Mouse (Mus musculus): ENCODE results near the gene Bicdl1. TPM values are rescaled to one million over a fixed set of nuclear protein-coding genes. Genes with fewer than 3 reads are reported as not detected.
A peak's percentile ranks its signal among the peaks of the same experiment; 100 is the strongest.

Gene Bicdl1
- polyA plus RNA-seq, 1 experiment from 2014 or later: 6.8 TPM

- ATAC-seq (replicated peaks; ENCODE audit: insufficient number of reproducible peaks, low FRiP score, low TSS enrichment, low read depth) (no peak), DNase-seq (ENCODE audit: low spot score) (no peak)
- H3K4me2 ChIP-seq (ENCODE audit: low read depth, low read length): no peak overlapping the region
- H3K9ac ChIP-seq (replicated peaks; ENCODE audit: low read length): no peak overlapping the region
- no peaks in the 10 kb centered on the region for H3K9me3 ChIP-seq (replicated peaks; ENCODE audit: control insufficient read depth, low read length)
- H3K36me3 ChIP-seq (replicated peaks; ENCODE audit: control insufficient read depth, insufficient read depth, low read depth, low read length): no peaks in the 10 kb centered on the region
- H3K4me3 ChIP-seq (ENCODE audit: low read depth, low read length): no peak overlapping the region
- 92% methylated on average over 5 of the region's 5 CpGs for WGBS
- no peaks in the 10 kb centered on the region for H3K27me3 ChIP-seq (ENCODE audit: control insufficient read depth, insufficient read depth, low read length)
- H3K4me1 ChIP-seq (ENCODE audit: control insufficient read depth, insufficient read depth, low read length): no peaks in the 10 kb centered on the region
- no peak overlapping the region for H3K27ac ChIP-seq (replicated peaks; ENCODE audit: low read depth, low read length)
Observed at GRCm38 (mm10) chr5:115738032-115738431, 6.6 kb upstream of the Bicdl1 start.

GRCm38 (mm10) chr5:115734570-115734969 lies 3.1 kb upstream of the Bicdl1 start:
- Histone ChIP-seq H3K36me3 (replicated peaks; ENCODE audit: control insufficient read depth, insufficient read depth, low read depth, low read length) (no peaks in the 10 kb centered on the region), H3K27ac (replicated peaks; ENCODE audit: low read depth, low read length) (no peak overlapping the region), H3K9me3 (replicated peaks; ENCODE audit: control insufficient read depth, low read length) (no peaks in the 10 kb centered on the region), H3K4me2 (ENCODE audit: low read depth, low read length) (no peak overlapping the region), H3K4me3 (ENCODE audit: low read depth, low read length) (no peak overlapping the region), H3K9ac (replicated peaks; ENCODE audit: low read length) (no peak overlapping the region), H3K4me1 (ENCODE audit: control insufficient read depth, insufficient read depth, low read length) (no peaks in the 10 kb centered on the region), H3K27me3 (ENCODE audit: control insufficient read depth, insufficient read depth, low read length) (peaks cover 9% of the 10 kb centered on the region)
- DNase-seq (ENCODE audit: low spot score) (no peak), ATAC-seq (replicated peaks; ENCODE audit: insufficient number of reproducible peaks, low FRiP score, low TSS enrichment, low read depth) (no peak)
- 84% methylated on average over 2 of the region's 2 CpGs for WGBS

- Histone ChIP-seq H3K27me3 (ENCODE audit: control insufficient read depth, insufficient read depth, low read length) (peaks cover 9% of the 10 kb centered on the region), H3K4me3 (ENCODE audit: low read depth, low read length) (peak overlapping the region; percentile 64), H3K9ac (replicated peaks; ENCODE audit: low read length) (no peak overlapping the region), H3K4me2 (ENCODE audit: low read depth, low read length) (peak overlapping the region; percentile 99), H3K9me3 (replicated peaks; ENCODE audit: control insufficient read depth, low read length) (no peaks in the 10 kb centered on the region), H3K36me3 (replicated peaks; ENCODE audit: control insufficient read depth, insufficient read depth, low read depth, low read length) (no peaks in the 10 kb centered on the region), H3K27ac (replicated peaks; ENCODE audit: low read depth, low read length) (no peak overlapping the region), H3K4me1 (ENCODE audit: control insufficient read depth, insufficient read depth, low read length) (no peaks in the 10 kb centered on the region)
- 2% methylated on average over 9 of the region's 9 CpGs for WGBS
- ATAC-seq (replicated peaks; ENCODE audit: insufficient number of reproducible peaks, low FRiP score, low TSS enrichment, low read depth) (peak; percentile 69), DNase-seq (ENCODE audit: low spot score) (peak; percentile 75)
Observed at GRCm38 (mm10) chr5:115732849-115733216, 1.4 kb upstream of the Bicdl1 start.

GRCm38 (mm10) chr5:115732176-115732848 lies 891 bp upstream of the Bicdl1 start:
- peak overlapping the region; percentile 34 for H3K9ac ChIP-seq (replicated peaks; ENCODE audit: low read length)
- no peaks in the 10 kb centered on the region for H3K4me1 ChIP-seq (ENCODE audit: control insufficient read depth, insufficient read depth, low read length)
- no peaks in the 10 kb centered on the region for H3K9me3 ChIP-seq (replicated peaks; ENCODE audit: control insufficient read depth, low read length)
- H3K4me3 ChIP-seq (ENCODE audit: low read depth, low read length): peak overlapping the region; percentile 64
- no peaks in the 10 kb centered on the region for H3K36me3 ChIP-seq (replicated peaks; ENCODE audit: control insufficient read depth, insufficient read depth, low read depth, low read length)
- ATAC-seq (replicated peaks; ENCODE audit: insufficient number of reproducible peaks, low FRiP score, low TSS enrichment, low read depth): peak; percentile 72
- peak overlapping the region; percentile 99 for H3K4me2 ChIP-seq (ENCODE audit: low read depth, low read length)
- H3K27ac ChIP-seq (replicated peaks; ENCODE audit: low read depth, low read length): 0 out of 2 replicates have a peak overlapping the region, but pooled peaks have one; percentile 28
- peaks cover 9% of the 10 kb centered on the region for H3K27me3 ChIP-seq (ENCODE audit: control insufficient read depth, insufficient read depth, low read length)
- WGBS: under 1% methylated on average over 63 of the region's 91 CpGs
- peak; percentile 82 for DNase-seq (ENCODE audit: low spot score)

GRCm38 (mm10) chr5:115731732-115732175 lies 333 bp upstream of the Bicdl1 start:
- 0% methylated on average over 31 of the region's 72 CpGs for WGBS
- Histone ChIP-seq H3K27ac (replicated peaks; ENCODE audit: low read depth, low read length) (0 out of 2 replicates have a peak overlapping the region, but pooled peaks have one; percentile 28), H3K4me2 (ENCODE audit: low read depth, low read length) (peak overlapping the region; percentile 99), H3K4me1 (ENCODE audit: control insufficient read depth, insufficient read depth, low read length) (no peaks in the 10 kb centered on the region), H3K9me3 (replicated peaks; ENCODE audit: control insufficient read depth, low read length) (no peaks in the 10 kb centered on the region), H3K27me3 (ENCODE audit: control insufficient read depth, insufficient read depth, low read length) (peaks cover 9% of the 10 kb centered on the region), H3K9ac (replicated peaks; ENCODE audit: low read length) (peak overlapping the region; percentile 34), H3K36me3 (replicated peaks; ENCODE audit: control insufficient read depth, insufficient read depth, low read depth, low read length) (no peaks in the 10 kb centered on the region), H3K4me3 (ENCODE audit: low read depth, low read length) (peak overlapping the region; percentile 64)
- no peak for ATAC-seq (replicated peaks; ENCODE audit: insufficient number of reproducible peaks, low FRiP score, low TSS enrichment, low read depth)
- peak; percentile 48 for DNase-seq (ENCODE audit: low spot score)

- DNase-seq (ENCODE audit: low spot score): no peak
- H3K4me1 ChIP-seq (ENCODE audit: control insufficient read depth, insufficient read depth, low read length): no peaks in the 10 kb centered on the region
- WGBS: 72% methylated on average over 5 of the region's 5 CpGs
Observed at GRCm38 (mm10) chr5:115730314-115730713, 1.1 kb downstream of the Bicdl1 start.

GRCm38 (mm10) chr5:115726581-115726980 lies 4.8 kb downstream of the Bicdl1 start:
- 81% methylated on average over 8 of the region's 8 CpGs for WGBS
- H3K4me1 ChIP-seq (ENCODE audit: control insufficient read depth, insufficient read depth, low read length): no peaks in the 10 kb centered on the region
- H3K9ac ChIP-seq (replicated peaks; ENCODE audit: low read length): no peak overlapping the region
- peaks cover 9% of the 10 kb centered on the region for H3K27me3 ChIP-seq (ENCODE audit: control insufficient read depth, insufficient read depth, low read length)
- no peak for ATAC-seq (replicated peaks; ENCODE audit: insufficient number of reproducible peaks, low FRiP score, low TSS enrichment, low read depth)
- no peaks in the 10 kb centered on the region for H3K36me3 ChIP-seq (replicated peaks; ENCODE audit: control insufficient read depth, insufficient read depth, low read depth, low read length)
- H3K4me2 ChIP-seq (ENCODE audit: low read depth, low read length): no peak overlapping the region
- no peak overlapping the region for H3K4me3 ChIP-seq (ENCODE audit: low read depth, low read length)
- no peak overlapping the region for H3K27ac ChIP-seq (replicated peaks; ENCODE audit: low read depth, low read length)
- H3K9me3 ChIP-seq (replicated peaks; ENCODE audit: control insufficient read depth, low read length): no peaks in the 10 kb centered on the region
- no peak for DNase-seq (ENCODE audit: low spot score)

More at GRCm38 (mm10) chr5:115730314-115730713, 1.1 kb downstream of the Bicdl1 start:
- Histone ChIP-seq H3K36me3 (replicated peaks; ENCODE audit: control insufficient read depth, insufficient read depth, low read depth, low read length) (no peaks in the 10 kb centered on the region), H3K4me2 (ENCODE audit: low read depth, low read length) (peak overlapping the region; percentile 99), H3K9ac (replicated peaks; ENCODE audit: low read length) (no peak overlapping the region), H3K9me3 (replicated peaks; ENCODE audit: control insufficient read depth, low read length) (no peaks in the 10 kb centered on the region), H3K4me3 (ENCODE audit: low read depth, low read length) (peak overlapping the region; percentile 64), H3K27me3 (ENCODE audit: control insufficient read depth, insufficient read depth, low read length) (peaks cover 9% of the 10 kb centered on the region), H3K27ac (replicated peaks; ENCODE audit: low read depth, low read length) (no peak overlapping the region)
- no peak for ATAC-seq (replicated peaks; ENCODE audit: insufficient number of reproducible peaks, low FRiP score, low TSS enrichment, low read depth)

GRCm38 (mm10) chr5:115726019-115726418 lies 5.4 kb downstream of the Bicdl1 start:
- DNase-seq (ENCODE audit: low spot score) (no peak), ATAC-seq (replicated peaks; ENCODE audit: insufficient number of reproducible peaks, low FRiP score, low TSS enrichment, low read depth) (no peak)
- H3K9me3 ChIP-seq (replicated peaks; ENCODE audit: control insufficient read depth, low read length): no peaks in the 10 kb centered on the region
- no peaks in the 10 kb centered on the region for H3K36me3 ChIP-seq (replicated peaks; ENCODE audit: control insufficient read depth, insufficient read depth, low read depth, low read length)
- no peak overlapping the region for H3K4me2 ChIP-seq (ENCODE audit: low read depth, low read length)
- no peak overlapping the region for H3K27ac ChIP-seq (replicated peaks; ENCODE audit: low read depth, low read length)
- no peaks in the 10 kb centered on the region for H3K4me1 ChIP-seq (ENCODE audit: control insufficient read depth, insufficient read depth, low read length)
- 79% methylated on average over 16 of the region's 16 CpGs for WGBS
- H3K27me3 ChIP-seq (ENCODE audit: control insufficient read depth, insufficient read depth, low read length): peaks cover 9% of the 10 kb centered on the region
- no peak overlapping the region for H3K9ac ChIP-seq (replicated peaks; ENCODE audit: low read length)
- H3K4me3 ChIP-seq (ENCODE audit: low read depth, low read length): no peak overlapping the region
